Mouse (Mus musculus) liver, embryonic 11.5 days (tissue): ENCODE measurements at regions not wholly inside any gene's neighbourhood (a gene's known extent, or its start where the extent isn't known, plus 50 kb on each side); places are given as distances from the start of the nearest gene placed in this dataset.
"Not testable (repeated sequence)": the region's sequence is repeated elsewhere in the genome, so short reads cannot be mapped to it uniquely, and the experiment has no call there.

Experiments
- ATAC-seq: fragments of 200-750 bp; cut with Nextera tagmentation; replicated peaks from 2 replicates; pipeline ENCODE4 v1.8.0; 2017; ENCODE audit warnings: moderate number of reproducible peaks, mild to moderate bottlenecking, moderate TSS enrichment, moderate library complexity; ENCODE audit not compliant: low FRiP score
- DNase-seq: peaks from one replicate; pipeline ENCODE4 v3.0.0-alpha.2; 2017; ENCODE audit warnings: low spot score
- H3K27ac ChIP-seq: fragments of 300-500 bp; sonication (generic); 2 replicates; pipeline ENCODE4 v1.5.1; 2014; ENCODE audit warnings: mild to moderate bottlenecking, low read depth, low read length, control low read depth
- H3K27me3 ChIP-seq: fragments of 300-500 bp; sonication (generic); replicated peaks from 2 replicates; pipeline ENCODE4 v1.6.1; 2014; ENCODE audit warnings: low read length, mixed read lengths; ENCODE audit not compliant: control insufficient read depth, insufficient read depth
- H3K36me3 ChIP-seq: fragments of 300-500 bp; sonication (generic); 2 replicates; pipeline ENCODE4 v1.6.1; 2014; ENCODE audit warnings: mild to moderate bottlenecking, low read length, moderate library complexity, mixed read lengths; ENCODE audit not compliant: control insufficient read depth, insufficient read depth
- H3K4me1 ChIP-seq: fragments of 300-500 bp; sonication (generic); replicated peaks from 2 replicates; pipeline ENCODE4 v1.6.1; 2014; ENCODE audit warnings: low read length, mixed read lengths; ENCODE audit not compliant: control insufficient read depth, insufficient read depth
- H3K4me2 ChIP-seq: fragments of 300-500 bp; sonication (generic); 2 replicates; pipeline ENCODE4 v1.6.1; 2014; ENCODE audit warnings: mild to moderate bottlenecking, control low read depth, moderate library complexity
- H3K4me3 ChIP-seq: fragments of 300-500 bp; sonication (generic); 2 replicates; pipeline ENCODE4 v1.5.1; 2014; ENCODE audit warnings: low read depth, low read length, control low read depth
- H3K9ac ChIP-seq: fragments of 300-500 bp; sonication (generic); 2 replicates; pipeline ENCODE4 v1.6.1; 2014; ENCODE audit warnings: low read depth, low read length, control low read depth
- H3K9me3 ChIP-seq: fragments of 300-500 bp; sonication (generic); 2 replicates; pipeline ENCODE4 v1.6.1; 2016; ENCODE audit warnings: low read length, inconsistent platforms, mixed read lengths; ENCODE audit not compliant: control insufficient read depth
- WGBS: fragments of 180-500 bp; shearing (Covaris S2); extraction: QIAGEN DNeasy Blood & Tissue Kit; methylation state at CpG from one replicate; pipeline ENCODE4 v1.1.7; 2014; 5-methylcytosine and 5-hydroxymethylcytosine counted together

DNA sequence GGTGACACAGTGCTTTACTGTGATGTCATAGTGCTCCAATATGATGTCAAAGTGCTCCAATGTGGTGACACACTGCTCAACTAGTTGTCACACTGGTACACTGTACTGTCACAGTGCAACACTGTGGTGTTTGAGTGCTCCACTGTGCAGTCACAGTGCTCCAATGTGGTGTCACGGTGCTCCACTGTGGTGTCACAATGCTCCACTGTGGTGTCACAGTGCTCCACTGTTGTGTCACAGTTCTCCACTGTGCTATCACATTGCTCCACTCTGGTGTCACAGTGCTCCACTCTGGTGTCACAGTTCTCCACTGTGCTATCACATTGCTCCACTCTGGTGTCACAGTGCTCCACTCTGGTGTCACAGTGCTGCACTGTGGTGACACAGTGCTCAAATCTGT lies 87.9 kb upstream of the Scaf8 start:
- not testable (repeated sequence) for H3K4me3 ChIP-seq, H3K27ac ChIP-seq, H3K4me1 ChIP-seq, H3K9ac ChIP-seq, ATAC-seq, H3K36me3 ChIP-seq, H3K27me3 ChIP-seq, H3K4me2 ChIP-seq
- H3K9me3 ChIP-seq, result peaks cover 45% of the 10 kb centered on the region
- DNase-seq, result peak; percentile 8
- WGBS, result 61% methylated on average over 1 of the region's 1 CpGs

DNA sequence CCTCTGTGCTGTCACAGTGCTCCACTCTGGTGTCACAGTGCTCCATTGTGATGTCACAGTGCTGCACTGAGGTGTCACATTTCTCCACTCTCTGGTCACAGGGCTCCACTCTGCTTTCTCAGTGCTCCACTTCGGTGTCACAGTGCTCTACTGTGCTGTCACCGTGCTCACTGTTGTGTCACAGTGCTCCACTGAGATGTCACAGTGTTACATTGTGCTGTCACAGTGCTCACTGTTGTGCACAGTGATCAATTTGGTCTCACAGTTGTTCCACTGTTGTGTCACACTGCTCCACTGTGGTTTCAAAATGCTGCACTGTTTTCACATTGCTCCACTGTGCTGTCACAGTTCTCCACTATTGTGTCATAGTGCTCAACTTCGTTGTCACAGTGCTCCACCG lies 87.4 kb upstream of the Scaf8 start:
- WGBS, result 68% methylated on average over 4 of the region's 4 CpGs
- peak; percentile 21 for DNase-seq
- H3K4me2 ChIP-seq, result no peak overlapping the region
- ATAC-seq, result no peak
- no peaks in the 10 kb centered on the region for H3K4me1 ChIP-seq
- H3K4me3 ChIP-seq, result no peak overlapping the region
- no peaks in the 10 kb centered on the region for H3K36me3 ChIP-seq
- no peaks in the 10 kb centered on the region for H3K27me3 ChIP-seq
- H3K9ac ChIP-seq, result no peak overlapping the region
- no peak overlapping the region for H3K27ac ChIP-seq
- H3K9me3 ChIP-seq, result peaks cover 44% of the 10 kb centered on the region

DNA sequence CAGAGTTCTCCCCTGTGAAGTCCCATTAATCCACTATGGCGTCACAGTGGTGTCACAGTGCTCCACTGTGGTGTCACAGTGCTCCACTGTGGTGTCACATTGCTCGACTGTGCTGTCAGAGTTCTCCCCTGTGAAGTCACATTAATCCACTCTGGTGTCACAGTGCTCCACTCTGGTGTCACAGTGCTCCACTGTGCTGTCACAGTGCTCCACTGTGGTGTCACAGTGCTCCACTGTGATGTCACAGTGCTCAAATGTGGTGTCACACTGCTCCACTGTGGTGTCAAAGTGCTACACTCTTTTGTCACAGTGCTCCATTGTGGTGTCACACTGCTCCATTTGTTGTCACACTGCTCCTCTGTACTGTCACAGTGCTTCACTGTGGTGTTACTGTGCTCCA lies 85.0 kb upstream of the Scaf8 start:
- not testable (repeated sequence) for H3K36me3 ChIP-seq, H3K27ac ChIP-seq, H3K4me1 ChIP-seq, H3K27me3 ChIP-seq, H3K4me2 ChIP-seq, H3K9ac ChIP-seq, H3K4me3 ChIP-seq
- WGBS, result 52% methylated on average over 2 of the region's 2 CpGs
- peaks cover 52% of the 10 kb centered on the region for H3K9me3 ChIP-seq
- DNase-seq (peak; percentile 19), ATAC-seq (peak; percentile 65)

DNA sequence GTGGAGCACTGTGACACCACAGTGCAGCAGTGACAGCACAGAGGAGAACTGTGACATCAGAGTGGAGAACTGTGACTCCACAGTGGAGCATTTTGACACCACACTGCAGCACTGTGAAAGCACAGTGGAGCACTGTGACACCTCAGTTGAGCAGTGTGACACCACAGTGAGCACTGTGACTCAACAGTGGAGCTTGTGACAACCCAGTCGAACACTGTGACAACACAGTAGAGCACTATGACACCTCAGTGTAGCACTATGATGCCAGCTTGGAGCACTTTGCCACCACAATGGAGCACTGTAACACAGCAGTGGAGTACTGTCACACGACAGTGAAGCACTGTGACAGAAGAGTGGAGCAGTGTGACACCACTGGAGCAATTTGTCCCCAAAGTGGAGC lies 79.7 kb upstream of the Scaf8 start:
- H3K27me3 ChIP-seq, result no peaks in the 10 kb centered on the region
- no peaks in the 10 kb centered on the region for H3K4me1 ChIP-seq
- H3K27ac ChIP-seq, result no peak overlapping the region
- H3K4me3 ChIP-seq, result no peak overlapping the region
- ATAC-seq, result no peak
- DNase-seq, result peak; percentile 9
- no peak overlapping the region for H3K4me2 ChIP-seq
- no peak overlapping the region for H3K9ac ChIP-seq
- H3K9me3 ChIP-seq, result peaks cover 41% of the 10 kb centered on the region
- H3K36me3 ChIP-seq, result no peaks in the 10 kb centered on the region
- WGBS, result 53% methylated on average over 2 of the region's 2 CpGs

DNA sequence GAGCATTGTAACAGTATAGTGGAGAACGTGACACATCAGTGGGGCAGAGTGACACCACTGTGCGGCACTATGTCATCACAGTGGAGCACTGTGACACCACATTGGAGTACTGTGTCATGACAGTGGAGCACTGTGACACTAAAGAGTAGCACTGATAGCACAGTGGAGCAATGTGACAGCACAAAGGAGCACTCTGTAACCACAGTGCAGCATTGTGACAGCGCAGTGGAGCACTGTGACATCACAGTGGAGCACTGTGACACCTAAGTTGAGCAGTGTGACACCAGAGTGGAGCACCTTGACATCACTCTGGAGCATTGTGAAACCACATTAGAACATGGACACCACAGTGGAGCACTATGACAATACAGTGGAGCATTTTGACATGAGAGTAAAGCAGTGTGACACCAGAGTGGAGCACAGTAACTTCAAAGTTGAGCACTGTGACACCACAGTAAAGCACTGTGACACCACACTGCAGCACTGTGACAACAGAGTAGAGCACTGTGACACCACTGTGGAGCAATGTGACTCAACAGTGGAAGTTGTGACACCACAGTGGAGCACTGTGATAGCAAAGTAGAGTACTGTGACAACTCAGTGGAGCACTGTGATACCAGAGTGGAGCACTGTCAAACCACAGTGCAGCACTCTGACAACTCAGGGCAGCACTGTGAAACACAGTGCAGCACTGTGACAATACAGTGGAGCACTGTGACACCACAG lies 77.5 kb upstream of the Scaf8 start:
- H3K4me3 ChIP-seq, result no peak overlapping the region
- H3K4me1 ChIP-seq, result no peaks in the 10 kb centered on the region
- no peaks in the 10 kb centered on the region for H3K27me3 ChIP-seq
- no peak overlapping the region for H3K27ac ChIP-seq
- peaks cover 23% of the 10 kb centered on the region for H3K9me3 ChIP-seq
- H3K4me2 ChIP-seq, result no peak overlapping the region
- ATAC-seq (no peak), DNase-seq (peak; percentile 21)
- no peaks in the 10 kb centered on the region for H3K36me3 ChIP-seq
- H3K9ac ChIP-seq, result no peak overlapping the region
- WGBS, result 43% methylated on average over 3 of the region's 3 CpGs

DNA sequence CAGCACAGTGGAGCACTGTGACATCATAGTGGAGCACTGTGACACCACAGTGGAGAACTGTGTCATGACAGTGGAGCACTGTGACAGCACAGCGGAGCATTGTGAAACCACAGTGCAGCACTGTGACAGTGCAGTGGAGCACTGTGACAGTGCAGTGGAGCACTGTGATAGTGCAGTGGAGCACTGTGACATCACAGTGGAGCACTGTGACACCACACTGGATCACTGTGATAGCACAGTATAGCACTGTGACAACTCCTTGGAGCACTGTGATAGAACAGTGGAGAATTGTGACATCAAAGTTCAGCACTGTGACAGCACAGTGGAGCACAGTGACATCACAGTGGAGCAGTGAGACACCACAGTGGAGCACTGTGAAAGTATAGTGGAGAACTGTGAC lies 76.7 kb upstream of the Scaf8 start:
- no peak overlapping the region for H3K4me3 ChIP-seq
- WGBS, result 81% methylated on average over 1 of the region's 1 CpGs
- peaks cover 16% of the 10 kb centered on the region for H3K9me3 ChIP-seq
- no peak overlapping the region for H3K27ac ChIP-seq
- H3K4me1 ChIP-seq, result no peaks in the 10 kb centered on the region
- ATAC-seq (no peak), DNase-seq (no peak)
- no peak overlapping the region for H3K4me2 ChIP-seq
- H3K9ac ChIP-seq, result no peak overlapping the region
- H3K36me3 ChIP-seq, result no peaks in the 10 kb centered on the region
- H3K27me3 ChIP-seq, result no peaks in the 10 kb centered on the region

DNA sequence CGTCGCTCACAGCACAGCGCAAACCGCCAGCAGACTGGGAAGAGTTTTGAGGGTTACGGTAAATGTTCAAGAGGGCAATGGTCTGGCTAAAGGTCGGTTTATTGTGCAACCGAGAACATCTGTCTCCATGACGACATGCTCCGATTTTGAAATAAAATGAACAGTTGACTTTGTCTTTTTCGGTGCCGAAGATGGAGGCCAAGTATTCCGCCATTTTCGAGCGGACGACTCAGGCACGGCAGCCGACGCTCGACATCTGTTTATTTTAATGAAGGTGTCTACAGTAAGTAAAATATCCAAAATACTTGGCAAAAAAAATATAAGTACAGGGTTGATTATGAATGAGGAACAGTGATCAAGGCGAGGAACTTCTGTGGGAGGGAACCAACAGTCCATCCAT lies 70.3 kb upstream of the Scaf8 start:
- DNase-seq, H3K9me3 ChIP-seq, H3K4me2 ChIP-seq, H3K4me1 ChIP-seq, H3K4me3 ChIP-seq, ATAC-seq, H3K9ac ChIP-seq, H3K36me3 ChIP-seq, H3K27ac ChIP-seq, H3K27me3 ChIP-seq: not testable (repeated sequence)
- WGBS, result 80% methylated on average over 20 of the region's 20 CpGs

DNA sequence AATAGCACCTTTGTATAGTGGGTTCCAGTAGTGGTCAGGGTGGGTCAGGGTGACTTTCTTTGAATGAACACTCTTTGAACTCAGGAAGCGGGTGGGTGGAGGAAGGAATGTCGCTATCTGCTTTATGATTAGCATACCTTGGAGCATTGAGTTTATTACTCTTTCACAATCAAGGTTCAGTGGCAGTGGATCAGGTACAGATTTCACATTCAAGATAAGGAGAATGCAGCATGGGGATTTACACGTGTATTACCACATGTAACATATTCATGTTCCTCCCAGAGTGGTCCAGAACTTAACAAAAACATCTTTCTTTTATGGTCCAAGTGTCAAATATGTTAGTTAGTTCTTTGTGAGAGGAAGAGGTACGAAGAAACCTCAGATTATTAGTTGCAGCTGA lies 60.9 kb upstream of the Scaf8 start:
- H3K4me3 ChIP-seq, DNase-seq, H3K9me3 ChIP-seq, H3K27ac ChIP-seq, H3K36me3 ChIP-seq, H3K4me1 ChIP-seq, H3K9ac ChIP-seq, H3K4me2 ChIP-seq, ATAC-seq, H3K27me3 ChIP-seq: not testable (repeated sequence)
- 79% methylated on average over 4 of the region's 4 CpGs for WGBS

DNA sequence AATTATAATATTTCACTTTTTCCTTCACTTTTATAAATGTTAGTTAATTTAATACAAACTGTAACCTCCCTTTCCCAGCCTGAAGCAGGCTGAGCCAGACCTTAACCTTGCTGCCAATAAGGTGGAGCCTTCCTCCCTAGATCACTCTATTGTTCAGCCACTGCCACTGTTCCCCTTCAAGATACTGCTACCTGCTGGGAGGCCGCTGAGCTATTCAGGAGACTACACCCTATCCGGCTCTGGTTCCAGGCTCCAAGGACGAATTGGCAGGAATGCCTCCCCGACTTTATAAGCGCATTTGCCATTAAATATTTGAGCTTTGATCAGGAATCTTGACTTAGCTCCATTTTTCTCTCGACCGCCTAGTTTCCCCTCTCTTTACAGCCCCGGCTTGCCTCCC lies 59.9 kb upstream of the Scaf8 start:
- H3K4me3 ChIP-seq, H3K9me3 ChIP-seq, H3K4me1 ChIP-seq, H3K36me3 ChIP-seq, ATAC-seq, H3K4me2 ChIP-seq, H3K9ac ChIP-seq, DNase-seq, H3K27me3 ChIP-seq, H3K27ac ChIP-seq: not testable (repeated sequence)
- 40% methylated on average over 8 of the region's 8 CpGs for WGBS
